Mouse (Mus musculus): ENCODE results near the gene Pacs1.
"Not testable (repeated sequence)": the region's sequence is repeated elsewhere in the genome, so short reads cannot be mapped to it uniquely, and the experiment has no call there.

Gene Pacs1

GRCm38 (mm10) chr19:5097521-5098362 lies 175.2 kb downstream of the Pacs1 start:
- DNase-seq (ENCODE audit: extremely low read depth, low read depth), result no peak

GRCm38 (mm10) chr19:5095887-5096474 lies 176.9 kb downstream of the Pacs1 start:
- DNase-seq (ENCODE audit: extremely low read depth, low read depth), result no peak

GRCm38 (mm10) chr19:5094746-5095417 lies 178.0 kb downstream of the Pacs1 start:
- DNase-seq (ENCODE audit: extremely low read depth, low read depth), result no peak

- DNase-seq (ENCODE audit: extremely low read depth, low read depth), result peak; percentile 82
These were observed 178.7 kb downstream of the Pacs1 start for GRCm38 (mm10) chr19:5094243-5094632.

GRCm38 (mm10) chr19:5093481-5094242 lies 179.3 kb downstream of the Pacs1 start:
- no peak for DNase-seq (ENCODE audit: extremely low read depth, low read depth)

GRCm38 (mm10) chr19:5092083-5092482 lies 180.8 kb downstream of the Pacs1 start:
- DNase-seq (ENCODE audit: extremely low read depth, low read depth), result no peak

- DNase-seq (ENCODE audit: extremely low read depth, low read depth), result no peak
These were observed 183.6 kb downstream of the Pacs1 start for GRCm38 (mm10) chr19:5089324-5089723.

- peak; percentile 100 for DNase-seq (ENCODE audit: extremely low read depth, low read depth)
These were observed 184.8 kb downstream of the Pacs1 start, which contains the start of gene Yif1a for GRCm38 (mm10) chr19:5087884-5088728. Gene Yif1a (plus strand): TSS chr19:5088538.

- DNase-seq (ENCODE audit: extremely low read depth, low read depth), result not testable (repeated sequence)
These were observed 186.4 kb downstream of the Pacs1 start for GRCm38 (mm10) chr19:5086533-5086932.

- no peak for DNase-seq (ENCODE audit: extremely low read depth, low read depth)
These were observed 187.6 kb downstream of the Pacs1 start, which contains the start of gene Tmem151a for GRCm38 (mm10) chr19:5085145-5085863. Gene Tmem151a (minus strand): TSS chr19:5085531.

GRCm38 (mm10) chr19:5084834-5085144 lies 188.1 kb downstream of the Pacs1 start:
- DNase-seq (ENCODE audit: extremely low read depth, low read depth), result no peak

- no peak for DNase-seq (ENCODE audit: extremely low read depth, low read depth)
These were observed 188.7 kb downstream of the Pacs1 start for GRCm38 (mm10) chr19:5083961-5084833.
